Mouse (Mus musculus): ENCODE results near the gene Acaa1b. TPM values are rescaled to one million over a fixed set of nuclear protein-coding genes. Genes with fewer than 3 reads are reported as not detected.

Gene Acaa1b
- polyA plus RNA-seq, 1 experiment = not detected

DNA sequence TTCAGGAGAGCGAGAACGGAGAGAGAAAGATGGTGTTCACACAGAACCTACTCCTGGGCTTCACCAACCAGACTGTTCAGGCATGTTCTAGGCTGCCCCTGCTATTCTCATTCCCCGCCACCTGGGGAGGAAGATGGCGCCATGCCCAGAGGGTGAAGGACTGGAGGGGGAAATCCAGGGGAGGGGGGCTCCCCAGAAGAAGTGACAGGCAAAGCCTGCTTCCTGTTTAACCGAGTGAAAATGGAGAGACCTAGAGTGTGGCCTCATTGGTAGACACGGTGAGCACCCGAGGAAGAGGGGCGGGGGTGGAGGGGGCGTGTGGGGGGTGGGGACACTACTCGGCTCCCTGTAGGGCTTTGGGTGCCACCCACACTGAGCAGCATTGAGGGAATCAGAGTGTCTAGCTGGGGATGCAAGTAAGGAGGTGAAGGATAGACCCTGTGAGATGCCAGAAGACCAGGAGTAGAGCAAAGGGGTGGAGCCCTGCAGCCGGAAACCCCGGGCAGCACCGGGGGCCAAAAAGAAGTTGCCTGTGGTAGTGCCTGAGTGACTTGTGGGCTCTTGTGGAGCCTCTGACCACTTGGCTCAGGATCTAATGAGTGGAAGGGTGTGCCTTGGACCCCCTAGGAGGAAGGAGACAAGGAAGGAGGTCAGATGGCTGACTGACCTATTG is 10.7 kb downstream of the Acaa1b start:
- 52% methylated on average over 13 of the region's 13 CpGs for WGBS
- TF ChIP-seq CTCF (IDR thresholded peaks at IDR 0.05; ENCODE audit: insufficient read depth, low read depth, low read length) = no peak
- no peak for TF ChIP-seq POLR2A (IDR thresholded peaks at IDR 0.05; ENCODE audit: insufficient read depth, low read depth, low read length)
- H3K4me1 ChIP-seq (ENCODE audit: control insufficient read depth, insufficient read depth, low read length) = no peaks in the 10 kb centered on the region
- H3K4me3 ChIP-seq (ENCODE audit: insufficient read depth, low read depth, low read length) = no peak overlapping the region
- no peak overlapping the region for H3K27ac ChIP-seq (ENCODE audit: insufficient read depth, low read depth, low read length)

DNA sequence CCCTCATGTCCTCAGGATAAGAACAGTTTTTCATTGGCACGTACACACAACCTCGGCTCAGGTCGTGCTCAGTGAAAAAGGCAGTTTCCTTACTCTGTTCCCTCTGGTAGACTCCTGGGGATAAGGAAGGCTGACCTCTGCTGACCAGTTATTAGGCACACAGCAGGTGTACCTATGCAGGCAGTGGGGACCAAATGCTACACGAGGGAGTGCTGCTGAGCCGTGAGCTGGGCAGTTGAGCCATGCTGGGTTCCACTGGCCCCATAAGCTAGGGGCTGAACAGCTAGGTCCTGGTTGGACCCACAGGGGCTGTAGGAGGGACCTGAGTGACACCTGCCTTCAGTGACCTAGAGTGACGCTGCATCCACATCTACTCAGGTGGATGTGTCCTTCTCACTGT is 11.3 kb downstream of the Acaa1b start:
- TF ChIP-seq CTCF (IDR thresholded peaks at IDR 0.05; ENCODE audit: insufficient read depth, low read depth, low read length) (no peak), POLR2A (IDR thresholded peaks at IDR 0.05; ENCODE audit: insufficient read depth, low read depth, low read length) (no peak)
- H3K27ac ChIP-seq (ENCODE audit: insufficient read depth, low read depth, low read length) = no peak overlapping the region
- H3K4me3 ChIP-seq (ENCODE audit: insufficient read depth, low read depth, low read length) = no peak overlapping the region
- H3K4me1 ChIP-seq (ENCODE audit: control insufficient read depth, insufficient read depth, low read length) = no peaks in the 10 kb centered on the region
- 69% methylated on average over 6 of the region's 6 CpGs for WGBS

DNA sequence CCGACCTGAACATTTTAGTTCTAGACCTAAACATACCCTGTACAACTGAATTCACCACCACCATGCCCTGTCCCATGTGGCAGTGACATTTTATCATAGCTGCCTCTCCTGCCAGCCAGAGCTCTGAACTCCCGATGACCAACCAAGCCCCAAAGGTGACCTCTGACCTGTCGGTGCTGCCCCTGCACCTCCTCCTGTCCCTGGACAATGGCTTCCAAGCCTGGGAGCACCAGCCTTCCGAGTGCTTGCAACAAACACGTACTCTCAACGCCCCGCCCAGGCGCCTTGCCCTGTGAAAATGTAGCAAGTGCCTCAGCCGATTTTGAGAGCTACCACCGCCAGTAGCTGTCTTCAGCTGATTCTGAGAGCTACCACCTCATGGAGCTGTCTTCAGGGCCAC is 11.8 kb downstream of the Acaa1b start:
- 65% methylated on average over 10 of the region's 10 CpGs for WGBS

DNA sequence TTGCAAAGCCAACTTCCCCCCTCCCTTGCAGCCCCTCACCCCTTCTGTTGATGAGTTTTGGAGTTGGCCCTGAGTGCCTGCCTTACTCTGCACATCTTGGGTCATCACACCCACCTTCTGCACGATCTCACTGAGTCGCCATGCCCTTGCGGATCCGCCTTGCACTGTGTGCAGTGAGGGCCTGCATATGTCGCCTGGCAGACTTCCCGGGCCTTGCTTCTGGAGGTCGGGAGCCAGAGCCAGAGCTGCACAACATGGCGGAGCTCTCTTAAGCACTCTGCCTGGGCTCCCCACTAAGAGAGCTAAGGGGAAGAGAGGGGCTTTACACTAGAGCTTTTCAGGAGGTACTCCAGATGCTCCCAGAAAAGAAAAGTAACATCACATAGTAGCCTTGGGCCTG is 12.2 kb downstream of the Acaa1b start:
- no peak for TF ChIP-seq POLR2A (IDR thresholded peaks at IDR 0.05; ENCODE audit: insufficient read depth, low read depth, low read length)
- no peak for TF ChIP-seq CTCF (IDR thresholded peaks at IDR 0.05; ENCODE audit: insufficient read depth, low read depth, low read length)
- 78% methylated on average over 8 of the region's 8 CpGs for WGBS
- no peaks in the 10 kb centered on the region for H3K4me1 ChIP-seq (ENCODE audit: control insufficient read depth, insufficient read depth, low read length)
- H3K27ac ChIP-seq (ENCODE audit: insufficient read depth, low read depth, low read length) = no peak overlapping the region
- H3K4me3 ChIP-seq (ENCODE audit: insufficient read depth, low read depth, low read length) = no peak overlapping the region

More for the DNA sequence above, 11.8 kb downstream of the Acaa1b start:
- TF ChIP-seq POLR2A (IDR thresholded peaks at IDR 0.05; ENCODE audit: insufficient read depth, low read depth, low read length) (no peak), CTCF (IDR thresholded peaks at IDR 0.05; ENCODE audit: insufficient read depth, low read depth, low read length) (no peak)
- H3K4me1 ChIP-seq (ENCODE audit: control insufficient read depth, insufficient read depth, low read length) = no peaks in the 10 kb centered on the region
- H3K4me3 ChIP-seq (ENCODE audit: insufficient read depth, low read depth, low read length) = no peak overlapping the region
- no peak overlapping the region for H3K27ac ChIP-seq (ENCODE audit: insufficient read depth, low read depth, low read length)

DNA sequence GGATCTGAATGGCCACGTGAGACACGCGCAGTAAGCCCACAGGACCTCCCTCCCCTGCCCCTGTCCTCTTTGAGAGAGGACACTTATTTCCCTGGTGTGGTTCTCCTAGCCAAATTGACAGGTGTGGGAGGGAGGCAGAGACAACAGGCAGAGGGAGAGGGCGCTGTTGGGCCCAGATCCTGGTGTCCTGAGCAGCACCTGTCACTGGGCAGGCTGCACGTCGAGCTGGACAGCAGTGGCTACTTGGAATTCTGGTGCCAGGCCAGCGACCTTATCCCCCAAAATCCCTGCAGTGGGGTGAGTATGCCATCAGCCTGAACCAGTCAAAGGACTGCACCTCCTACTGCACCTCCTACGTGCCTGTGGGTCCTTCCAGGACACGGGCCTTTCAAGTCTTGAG is 13.5 kb downstream of the Acaa1b start:
- no peak for TF ChIP-seq CTCF (IDR thresholded peaks at IDR 0.05; ENCODE audit: insufficient read depth, low read depth, low read length)
- TF ChIP-seq POLR2A (IDR thresholded peaks at IDR 0.05; ENCODE audit: insufficient read depth, low read depth, low read length) = no peak
- 77% methylated on average over 9 of the region's 9 CpGs for WGBS
- H3K27ac ChIP-seq (ENCODE audit: insufficient read depth, low read depth, low read length) = no peak overlapping the region
- H3K4me1 ChIP-seq (ENCODE audit: control insufficient read depth, insufficient read depth, low read length) = no peaks in the 10 kb centered on the region
- no peak overlapping the region for H3K4me3 ChIP-seq (ENCODE audit: insufficient read depth, low read depth, low read length)

DNA sequence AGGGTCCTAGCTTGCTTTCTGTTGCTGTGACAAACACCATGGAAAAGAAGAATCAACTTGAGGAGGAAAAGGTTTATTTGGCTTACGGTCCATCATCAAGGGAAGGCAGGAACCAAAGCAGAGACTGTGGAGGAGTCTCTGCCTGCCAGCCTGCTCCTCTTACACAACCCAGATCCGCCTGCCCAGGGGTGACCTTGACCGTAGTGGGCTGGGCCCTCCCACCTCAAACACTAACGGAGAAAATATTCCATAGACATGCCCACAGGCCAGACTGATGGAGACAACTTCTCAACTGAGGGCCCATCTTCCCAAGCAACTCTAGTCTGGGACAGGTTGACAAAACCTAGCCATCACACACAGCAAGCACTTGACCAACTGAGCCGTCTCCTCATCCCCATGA is 14.8 kb downstream of the Acaa1b start:
- TF ChIP-seq POLR2A (IDR thresholded peaks at IDR 0.05; ENCODE audit: insufficient read depth, low read depth, low read length) (no peak), CTCF (IDR thresholded peaks at IDR 0.05; ENCODE audit: insufficient read depth, low read depth, low read length) (no peak)
- peaks cover 4% of the 10 kb centered on the region; the same call in 1 of the 2 replicates for H3K4me1 ChIP-seq (ENCODE audit: control insufficient read depth, insufficient read depth, low read length)
- WGBS = 94% methylated on average over 5 of the region's 5 CpGs
- H3K4me3 ChIP-seq (ENCODE audit: insufficient read depth, low read depth, low read length) = no peak overlapping the region
- H3K27ac ChIP-seq (ENCODE audit: insufficient read depth, low read depth, low read length) = no peak overlapping the region

DNA sequence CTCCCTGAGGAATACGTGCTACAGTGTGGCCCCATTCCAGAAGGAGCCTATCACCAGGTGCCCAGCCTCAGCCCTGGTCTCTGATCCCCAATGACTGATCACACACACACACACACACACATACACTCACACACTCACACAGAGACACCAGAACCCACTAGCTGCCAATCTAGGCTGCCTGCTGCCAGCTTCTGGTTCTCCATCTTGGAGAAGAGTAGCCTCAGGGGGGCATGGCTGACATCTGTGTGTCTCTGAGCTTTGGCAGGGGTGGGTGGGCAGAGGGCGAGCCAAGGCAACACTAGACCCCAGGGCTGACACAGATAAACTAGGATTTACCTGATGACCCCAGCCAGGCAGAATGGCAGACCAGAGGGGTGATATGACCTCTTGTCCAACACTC is 18.1 kb downstream of the Acaa1b start:
- Histone ChIP-seq H3K4me1 (ENCODE audit: control insufficient read depth, insufficient read depth, low read length) (peaks cover 4% of the 10 kb centered on the region; the same call in 1 of the 2 replicates), H3K27ac (ENCODE audit: insufficient read depth, low read depth, low read length) (no peak overlapping the region), H3K4me3 (ENCODE audit: insufficient read depth, low read depth, low read length) (no peak overlapping the region)
- 95% methylated on average over 2 of the region's 2 CpGs for WGBS
- TF ChIP-seq POLR2A (IDR thresholded peaks at IDR 0.05; ENCODE audit: insufficient read depth, low read depth, low read length) = no peak
- no peak for TF ChIP-seq CTCF (IDR thresholded peaks at IDR 0.05; ENCODE audit: insufficient read depth, low read depth, low read length)

DNA sequence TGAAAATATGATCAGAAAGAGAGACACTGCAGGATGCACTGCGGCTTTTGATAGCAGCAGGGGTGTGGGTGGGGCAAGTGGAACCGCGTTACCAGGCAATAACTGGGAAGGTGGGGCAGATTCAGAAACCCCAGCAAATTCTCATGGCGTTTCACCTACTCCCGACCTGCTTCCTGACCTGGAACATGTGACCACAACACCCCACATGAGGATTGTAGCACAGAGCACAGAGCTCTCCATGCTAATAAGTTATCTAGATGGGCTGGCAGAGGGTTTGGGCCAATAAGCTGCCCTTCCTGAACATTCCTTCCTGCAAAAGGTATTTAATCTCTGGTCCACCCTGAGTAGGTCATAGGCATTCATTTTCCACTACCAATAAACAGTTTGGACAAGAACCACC is 26.2 kb downstream of the Acaa1b start:
- H3K4me1 ChIP-seq (ENCODE audit: control insufficient read depth, insufficient read depth, low read length) = no peaks in the 10 kb centered on the region
- 68% methylated on average over 5 of the region's 5 CpGs for WGBS
- no peak overlapping the region for H3K27ac ChIP-seq (ENCODE audit: insufficient read depth, low read depth, low read length)
- H3K4me3 ChIP-seq (ENCODE audit: insufficient read depth, low read depth, low read length) = no peak overlapping the region
- TF ChIP-seq POLR2A (IDR thresholded peaks at IDR 0.05; ENCODE audit: insufficient read depth, low read depth, low read length) (no peak), CTCF (IDR thresholded peaks at IDR 0.05; ENCODE audit: insufficient read depth, low read depth, low read length) (no peak)

DNA sequence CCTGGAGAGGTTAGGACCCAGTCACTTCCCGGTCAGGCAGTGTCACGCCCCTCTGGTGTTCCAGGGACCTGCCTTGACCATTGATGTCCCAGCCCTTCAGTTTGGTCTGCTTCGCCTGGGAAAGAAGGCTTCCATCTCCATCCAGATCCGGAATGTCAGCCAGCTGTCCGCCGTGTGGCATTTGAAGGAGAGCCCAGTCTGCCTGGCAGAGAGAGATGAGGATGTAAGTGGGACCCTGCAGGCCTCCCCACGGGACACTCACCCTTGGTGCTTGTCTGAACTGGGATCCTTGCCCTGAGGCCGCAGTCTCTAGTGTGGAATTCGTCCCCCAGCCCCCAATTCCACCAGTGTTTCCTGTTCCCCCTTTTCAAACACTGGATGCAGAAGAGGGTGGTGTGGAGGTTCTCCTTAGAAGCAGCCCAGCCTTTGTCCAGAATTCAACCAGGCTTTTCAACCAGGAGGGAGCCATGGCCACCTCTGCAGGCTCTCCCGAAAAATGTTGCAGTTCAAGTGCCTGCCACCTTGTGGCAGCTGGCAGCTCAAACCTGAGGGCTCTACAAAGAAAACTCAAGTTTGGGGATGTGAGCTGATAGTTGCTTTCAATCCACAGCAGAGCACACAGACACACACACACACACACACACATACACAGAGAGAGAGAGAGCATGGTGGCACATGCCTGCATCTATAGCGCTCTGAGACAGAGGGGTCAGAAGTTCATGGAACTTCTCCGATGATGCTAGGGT is 28.3 kb downstream of the Acaa1b start:
- WGBS = 82% methylated on average over 12 of the region's 12 CpGs
- H3K27ac ChIP-seq (ENCODE audit: insufficient read depth, low read depth, low read length) = no peak overlapping the region
- no peak overlapping the region for H3K4me3 ChIP-seq (ENCODE audit: insufficient read depth, low read depth, low read length)
- no peak for TF ChIP-seq CTCF (IDR thresholded peaks at IDR 0.05; ENCODE audit: insufficient read depth, low read depth, low read length)
- TF ChIP-seq POLR2A (IDR thresholded peaks at IDR 0.05; ENCODE audit: insufficient read depth, low read depth, low read length) = no peak
- H3K4me1 ChIP-seq (ENCODE audit: control insufficient read depth, insufficient read depth, low read length) = no peaks in the 10 kb centered on the region

Measured in olfactory bulb, adult 2 months (tissue).